Mouse (Mus musculus): ENCODE data around the gene Aebp1. TPM values are rescaled to one million over a fixed set of nuclear protein-coding genes. Genes with fewer than 3 reads are reported as not detected.

Gene Aebp1
- polyA plus RNA-seq, 1 experiment: 14.0 TPM

DNA sequence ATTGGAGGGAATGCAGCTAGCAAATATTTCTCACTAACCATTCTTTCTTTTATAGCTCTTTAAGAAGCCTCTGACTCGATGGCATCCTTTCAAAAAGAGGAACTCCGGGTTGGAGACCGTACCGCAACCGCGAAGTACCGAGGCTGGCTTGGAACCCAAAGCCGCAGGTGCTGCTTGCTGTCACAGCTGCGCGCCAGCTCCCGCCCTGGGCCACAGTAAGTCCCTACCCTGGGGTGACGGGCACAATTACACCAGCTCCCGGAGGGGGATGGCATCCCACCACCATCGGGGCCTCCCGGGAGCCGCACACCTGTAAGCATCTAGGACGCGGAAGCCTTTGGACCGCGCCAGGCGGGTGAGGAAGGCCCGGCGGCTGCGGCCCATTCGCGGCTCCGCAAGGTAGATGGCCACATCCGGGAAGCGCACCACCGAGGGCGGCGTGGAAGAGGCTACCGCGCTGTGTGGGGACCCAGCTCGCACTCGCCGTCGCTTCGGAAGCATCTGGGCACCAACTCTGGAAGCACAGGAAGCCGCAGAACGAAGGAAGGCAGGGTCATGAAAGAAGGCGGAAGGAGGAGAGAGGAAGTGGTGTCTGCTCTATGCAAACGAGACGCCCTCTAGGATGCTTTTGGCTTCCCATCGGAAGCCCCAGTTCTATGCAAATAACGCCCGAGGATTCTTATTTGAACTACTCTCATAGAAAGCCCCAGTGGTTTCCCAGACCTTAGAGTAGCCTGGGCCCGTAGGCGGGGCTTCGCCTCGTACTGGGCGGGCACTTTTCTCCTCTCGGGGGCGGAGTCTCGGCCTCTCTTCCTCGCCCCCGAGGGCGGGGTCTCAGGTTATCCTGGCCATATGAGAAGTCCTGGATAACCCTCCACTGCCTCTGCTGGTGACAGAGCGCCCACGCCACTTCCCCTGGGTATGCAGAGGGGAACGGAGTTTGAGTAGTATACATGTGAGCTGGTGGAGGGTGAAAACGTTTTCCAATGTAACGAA, 24.2 kb upstream of the Aebp1 start, which contains the start of gene Polm:
Gene Polm, minus strand, starts transcription at position 766 of the 996 bp plus-strand sequence.
- Histone ChIP-seq H3K27ac (ENCODE audit: insufficient read depth, low read length) (0 out of 2 replicates have a peak within 1 kb of the TSS, but pooled peaks have one; percentile 35), H3K4me3 (ENCODE audit: insufficient read depth, low read length) (peak within 1 kb of the TSS; percentile 76), H3K4me1 (ENCODE audit: control insufficient read depth, insufficient read depth, low read length) (no peaks in the 10 kb centered on the region)
- TF ChIP-seq POLR2A (IDR thresholded peaks at IDR 0.05; ENCODE audit: extremely low read depth, insufficient read depth, low read length) (peak; percentile 41; the same call in 1 of the 2 replicates), CTCF (IDR thresholded peaks at IDR 0.05; ENCODE audit: extremely low read depth, insufficient read depth, low read length) (peak; percentile 38; the same call in 1 of the 2 replicates)

DNA sequence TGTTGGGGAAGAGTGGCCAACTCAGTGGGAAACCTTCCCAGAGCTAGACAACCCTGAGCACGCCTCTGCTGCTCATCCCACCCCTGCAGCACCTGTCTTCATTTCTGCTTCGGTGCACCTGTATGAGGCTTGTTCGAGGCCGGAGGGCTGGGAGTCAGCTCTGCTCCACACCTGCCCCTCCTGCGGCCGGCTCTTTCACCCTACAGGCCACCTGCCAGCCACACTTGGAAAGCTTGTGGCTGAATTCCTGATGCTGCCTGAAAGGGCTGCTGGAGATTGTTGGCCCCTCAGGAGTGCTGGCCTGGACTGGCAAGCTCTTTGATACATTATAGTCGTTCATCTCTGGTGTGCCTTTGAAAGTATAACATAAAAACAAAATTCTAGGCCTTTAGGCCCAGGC, 21.4 kb upstream of the Aebp1 start:
- Histone ChIP-seq H3K4me3 (ENCODE audit: insufficient read depth, low read length) (no peak overlapping the region), H3K4me1 (ENCODE audit: control insufficient read depth, insufficient read depth, low read length) (no peaks in the 10 kb centered on the region), H3K27ac (ENCODE audit: insufficient read depth, low read length) (no peak overlapping the region)
- TF ChIP-seq CTCF (IDR thresholded peaks at IDR 0.05; ENCODE audit: extremely low read depth, insufficient read depth, low read length) (no peak), POLR2A (IDR thresholded peaks at IDR 0.05; ENCODE audit: extremely low read depth, insufficient read depth, low read length) (no peak)

DNA sequence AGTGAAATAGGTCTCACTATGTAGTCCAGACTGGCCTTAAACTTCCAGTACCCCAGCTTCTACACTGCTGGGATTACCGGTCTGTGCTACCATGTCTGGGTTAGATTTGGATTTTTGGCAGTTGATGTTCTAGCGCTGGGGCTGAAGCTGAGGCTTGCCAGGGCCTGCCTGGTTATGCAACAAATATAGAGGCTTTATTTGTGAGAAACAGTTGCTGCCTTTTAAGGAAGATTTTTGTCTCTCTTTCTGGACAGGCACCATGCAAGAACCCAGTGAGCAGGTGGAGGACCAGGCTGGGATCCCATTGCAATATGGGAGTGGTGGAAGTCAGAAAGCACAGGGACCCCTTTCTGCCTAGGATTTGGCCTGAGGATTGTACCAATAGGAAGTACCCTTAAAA, 20.0 kb upstream of the Aebp1 start:
- Histone ChIP-seq H3K27ac (ENCODE audit: insufficient read depth, low read length) (no peak overlapping the region), H3K4me3 (ENCODE audit: insufficient read depth, low read length) (no peak overlapping the region), H3K4me1 (ENCODE audit: control insufficient read depth, insufficient read depth, low read length) (no peaks in the 10 kb centered on the region)
- TF ChIP-seq POLR2A (IDR thresholded peaks at IDR 0.05; ENCODE audit: extremely low read depth, insufficient read depth, low read length) (no peak), CTCF (IDR thresholded peaks at IDR 0.05; ENCODE audit: extremely low read depth, insufficient read depth, low read length) (no peak)

DNA sequence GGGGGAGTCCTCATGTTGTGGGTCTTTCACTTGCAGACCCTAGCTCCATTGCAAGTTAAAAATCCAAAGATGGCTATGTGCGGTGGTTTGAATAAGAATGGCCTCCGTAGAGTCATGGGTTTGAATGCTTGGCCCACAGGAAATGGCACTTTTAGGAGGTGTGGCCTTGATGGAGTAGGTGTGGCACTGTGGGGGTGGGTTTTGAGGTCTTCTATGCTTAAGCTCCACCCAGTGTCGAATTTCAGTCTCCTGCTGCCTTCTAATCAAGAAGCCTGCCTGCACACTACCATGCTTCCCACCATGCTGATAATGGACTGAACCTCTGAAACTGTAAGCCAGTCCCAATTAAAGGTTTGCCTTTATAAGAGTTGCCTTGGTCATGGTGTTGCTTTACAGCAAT, 18.6 kb upstream of the Aebp1 start:
- H3K27ac ChIP-seq (ENCODE audit: insufficient read depth, low read length): no peak overlapping the region
- TF ChIP-seq POLR2A (IDR thresholded peaks at IDR 0.05; ENCODE audit: extremely low read depth, insufficient read depth, low read length) (no peak), CTCF (IDR thresholded peaks at IDR 0.05; ENCODE audit: extremely low read depth, insufficient read depth, low read length) (no peak)
- no peaks in the 10 kb centered on the region for H3K4me1 ChIP-seq (ENCODE audit: control insufficient read depth, insufficient read depth, low read length)
- no peak overlapping the region for H3K4me3 ChIP-seq (ENCODE audit: insufficient read depth, low read length)

DNA sequence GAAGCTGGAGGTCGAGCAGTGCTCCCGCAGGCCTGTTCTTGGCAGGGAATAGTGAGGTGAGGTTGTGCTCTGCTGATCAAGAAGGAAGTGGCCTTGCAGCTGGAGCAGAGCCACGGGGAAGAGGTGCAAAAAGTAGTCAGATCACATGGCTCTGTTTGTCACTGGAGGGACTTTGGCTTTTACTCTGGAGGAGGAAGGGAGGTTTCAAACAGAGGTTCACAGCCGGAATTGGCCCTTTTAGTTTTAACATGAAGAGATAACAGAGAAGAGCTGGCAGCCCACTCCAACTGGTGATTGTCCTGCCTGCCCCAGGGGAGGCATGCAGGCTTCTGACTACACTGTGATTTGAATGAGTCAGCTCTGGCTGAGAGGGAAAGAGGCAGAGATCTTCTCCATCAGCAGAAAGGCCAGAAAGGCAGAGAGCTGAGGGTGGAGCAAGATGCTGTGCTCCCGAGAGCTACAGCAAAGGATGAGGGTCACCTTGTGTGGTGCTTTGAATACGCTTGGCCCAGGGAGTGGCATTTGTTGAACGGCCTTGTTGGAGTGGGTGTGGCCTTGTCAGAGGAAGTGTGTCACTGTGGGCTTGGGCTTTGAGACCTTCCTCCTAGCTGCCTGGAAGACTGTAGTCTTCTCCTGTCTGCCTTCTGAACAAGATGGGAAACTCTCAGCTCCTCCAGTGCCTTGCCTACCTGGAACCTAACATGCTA, 15.0 kb upstream of the Aebp1 start:
- Histone ChIP-seq H3K4me1 (ENCODE audit: control insufficient read depth, insufficient read depth, low read length) (no peaks in the 10 kb centered on the region; the same call in 1 of the 2 replicates), H3K27ac (ENCODE audit: insufficient read depth, low read length) (no peak overlapping the region), H3K4me3 (ENCODE audit: insufficient read depth, low read length) (no peak overlapping the region)
- TF ChIP-seq POLR2A (IDR thresholded peaks at IDR 0.05; ENCODE audit: extremely low read depth, insufficient read depth, low read length): no peak
- TF ChIP-seq CTCF (IDR thresholded peaks at IDR 0.05; ENCODE audit: extremely low read depth, insufficient read depth, low read length): no peak

DNA sequence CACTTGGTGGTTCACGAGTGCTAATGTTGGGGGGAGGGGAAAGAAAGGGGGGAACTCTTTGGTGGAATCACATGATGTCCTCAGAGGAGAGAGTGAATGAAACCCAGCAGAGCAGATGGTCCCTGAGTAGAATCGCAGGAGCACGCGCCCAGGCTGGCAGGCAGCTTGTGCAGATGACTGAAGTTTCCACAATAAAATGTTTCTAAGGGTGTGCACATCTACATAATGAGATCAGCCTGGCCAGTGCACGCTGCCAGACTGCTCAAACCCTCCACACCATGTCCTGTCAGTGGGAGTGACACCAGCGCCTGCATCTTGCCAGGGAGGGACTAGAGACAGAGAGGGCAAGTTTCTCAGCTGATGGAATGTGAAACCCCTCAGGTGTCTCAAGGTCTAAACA, 13.0 kb upstream of the Aebp1 start:
- TF ChIP-seq POLR2A (IDR thresholded peaks at IDR 0.05; ENCODE audit: extremely low read depth, insufficient read depth, low read length): no peak
- TF ChIP-seq CTCF (IDR thresholded peaks at IDR 0.05; ENCODE audit: extremely low read depth, insufficient read depth, low read length): no peak
- no peaks in the 10 kb centered on the region; the same call in 1 of the 2 replicates for H3K4me1 ChIP-seq (ENCODE audit: control insufficient read depth, insufficient read depth, low read length)
- no peak overlapping the region for H3K4me3 ChIP-seq (ENCODE audit: insufficient read depth, low read length)
- H3K27ac ChIP-seq (ENCODE audit: insufficient read depth, low read length): no peak overlapping the region

DNA sequence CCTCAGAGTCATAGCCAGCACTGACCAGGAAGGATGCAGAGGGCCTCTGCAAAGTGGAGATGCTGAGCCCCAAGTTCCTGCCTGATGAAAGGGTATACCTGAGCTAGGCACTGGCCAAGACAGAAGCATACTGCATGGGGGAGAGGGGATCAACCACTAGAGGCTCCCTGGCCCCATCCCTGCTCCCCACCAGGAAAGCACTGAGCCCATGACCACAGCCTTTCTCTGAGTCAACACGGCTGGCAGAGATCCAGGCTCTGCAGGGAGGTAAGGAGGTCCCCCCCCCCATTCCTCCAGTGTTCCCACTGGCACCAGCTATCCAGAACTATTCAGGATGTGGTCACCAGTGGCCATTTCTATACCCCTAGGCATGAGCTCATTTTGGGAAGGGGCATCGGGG, 12.4 kb upstream of the Aebp1 start:
- no peak for TF ChIP-seq CTCF (IDR thresholded peaks at IDR 0.05; ENCODE audit: extremely low read depth, insufficient read depth, low read length)
- TF ChIP-seq POLR2A (IDR thresholded peaks at IDR 0.05; ENCODE audit: extremely low read depth, insufficient read depth, low read length): no peak
- H3K27ac ChIP-seq (ENCODE audit: insufficient read depth, low read length): no peak overlapping the region
- H3K4me3 ChIP-seq (ENCODE audit: insufficient read depth, low read length): no peak overlapping the region
- H3K4me1 ChIP-seq (ENCODE audit: control insufficient read depth, insufficient read depth, low read length): no peaks in the 10 kb centered on the region; the same call in 1 of the 2 replicates

- no peak for TF ChIP-seq CTCF (IDR thresholded peaks at IDR 0.05; ENCODE audit: extremely low read depth, insufficient read depth, low read length)
- TF ChIP-seq POLR2A (IDR thresholded peaks at IDR 0.05; ENCODE audit: extremely low read depth, insufficient read depth, low read length): no peak
- no peaks in the 10 kb centered on the region; the same call in 1 of the 2 replicates for H3K4me1 ChIP-seq (ENCODE audit: control insufficient read depth, insufficient read depth, low read length)
Measured at GRCm38 (mm10) chr11:5850452-5850851, 11.3 kb upstream of the Aebp1 start.

GRCm38 (mm10) chr11:5851021-5851736, 10.6 kb upstream of the Aebp1 start:
- Histone ChIP-seq H3K27ac (ENCODE audit: insufficient read depth, low read length) (no peak overlapping the region), H3K4me3 (ENCODE audit: insufficient read depth, low read length) (no peak overlapping the region), H3K4me1 (ENCODE audit: control insufficient read depth, insufficient read depth, low read length) (no peaks in the 10 kb centered on the region; the same call in 1 of the 2 replicates)
- TF ChIP-seq CTCF (IDR thresholded peaks at IDR 0.05; ENCODE audit: extremely low read depth, insufficient read depth, low read length) (no peak), POLR2A (IDR thresholded peaks at IDR 0.05; ENCODE audit: extremely low read depth, insufficient read depth, low read length) (no peak)

More at GRCm38 (mm10) chr11:5850452-5850851, 11.3 kb upstream of the Aebp1 start:
- Histone ChIP-seq H3K4me3 (ENCODE audit: insufficient read depth, low read length) (no peak overlapping the region), H3K27ac (ENCODE audit: insufficient read depth, low read length) (no peak overlapping the region)
